Mouse (Mus musculus) cerebellum, postnatal 14 days (tissue): ENCODE measurements at regions not wholly inside any gene's neighbourhood (a gene's known extent, or its start where the extent isn't known, plus 50 kb on each side); places are given as distances from the start of the nearest gene placed in this dataset.

ENCODE experiments used
- DNase-seq, 2 experiments: peaks; one replicate each; pipeline ENCODE4 v3.0.0; 2021; ENCODE audit warnings: mixed read lengths in 2 of 2

DNA sequence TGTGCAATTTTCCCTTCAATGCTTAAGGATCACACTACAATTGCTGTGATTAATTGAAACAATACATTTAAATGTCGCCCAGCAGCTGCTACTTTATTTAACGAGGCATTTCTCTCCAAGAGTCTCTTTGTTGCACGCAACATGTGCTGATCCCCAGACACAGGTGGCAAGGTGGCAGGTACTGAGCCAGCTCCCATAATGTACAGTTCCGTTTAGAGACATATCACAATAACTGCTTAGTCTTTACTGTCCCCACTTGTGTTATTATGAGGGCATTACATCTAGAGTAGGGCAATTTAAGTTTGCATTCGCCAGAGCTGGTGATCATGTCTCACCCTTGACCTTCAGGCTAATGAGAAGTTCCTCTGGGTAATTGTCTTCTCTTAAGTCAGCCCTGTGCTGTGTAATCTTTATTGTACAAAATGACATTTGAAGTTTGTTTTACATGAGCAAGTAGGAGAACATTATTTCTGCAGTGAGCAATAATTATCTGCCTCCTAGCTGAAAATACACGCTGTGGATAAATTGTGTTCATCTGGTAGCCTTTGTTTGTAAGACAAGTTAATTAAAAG is 1005.7 kb upstream of the Nudt12 start:
- no peak for DNase-seq

DNA sequence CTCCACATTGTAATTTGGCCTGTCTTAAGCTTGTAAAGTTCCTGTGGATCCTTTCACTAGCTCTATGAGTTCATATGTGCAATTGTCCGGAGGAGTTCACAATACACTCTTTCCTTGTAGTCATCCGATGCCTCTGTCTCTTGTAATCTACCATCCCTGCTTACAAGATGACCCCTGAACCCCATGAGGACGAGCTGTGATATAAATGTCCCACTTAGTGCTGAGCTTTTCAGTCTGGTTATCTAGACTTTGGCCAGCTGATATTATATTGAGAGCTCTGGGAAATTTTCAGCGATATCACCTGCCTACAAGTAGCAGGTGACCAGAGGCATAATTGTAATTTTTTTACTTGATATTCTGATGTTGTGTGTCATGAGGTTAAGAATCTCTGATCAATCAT is 984.8 kb upstream of the Nudt12 start:
- no peak for DNase-seq

DNA sequence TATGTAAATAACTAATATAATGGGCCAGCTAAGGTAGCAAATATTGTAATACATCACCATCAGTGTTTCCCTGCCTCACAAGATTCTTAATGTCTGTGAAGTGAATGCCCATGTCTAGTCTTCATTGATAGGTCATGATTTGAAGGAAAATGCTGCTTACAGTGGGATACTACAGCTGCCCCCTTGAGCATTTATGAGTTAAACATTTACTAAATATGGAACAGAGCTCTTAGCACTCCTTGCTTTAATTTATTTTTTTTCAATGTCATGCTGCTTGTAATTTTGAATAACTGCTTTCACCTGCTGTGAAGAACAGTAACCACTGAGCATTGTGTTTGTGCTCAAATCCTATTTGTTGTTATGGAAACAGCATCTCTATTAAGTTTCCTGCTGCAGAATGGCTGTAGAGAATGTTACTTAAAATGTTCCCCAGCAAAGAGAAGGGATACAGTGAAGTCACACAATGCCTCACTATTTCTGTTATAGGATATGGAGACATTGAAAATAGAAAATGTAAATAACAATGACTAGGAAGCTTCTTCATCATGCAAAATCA is 966.2 kb upstream of the Nudt12 start:
- no peak for DNase-seq

GRCm38 (mm10) chr17:59977136-59977770 is 964.1 kb upstream of the Nudt12 start:
- DNase-seq = no peak

- no peak for DNase-seq
These were observed 954.2 kb upstream of the Nudt12 start for GRCm38 (mm10) chr17:59967383-59967782.

DNA sequence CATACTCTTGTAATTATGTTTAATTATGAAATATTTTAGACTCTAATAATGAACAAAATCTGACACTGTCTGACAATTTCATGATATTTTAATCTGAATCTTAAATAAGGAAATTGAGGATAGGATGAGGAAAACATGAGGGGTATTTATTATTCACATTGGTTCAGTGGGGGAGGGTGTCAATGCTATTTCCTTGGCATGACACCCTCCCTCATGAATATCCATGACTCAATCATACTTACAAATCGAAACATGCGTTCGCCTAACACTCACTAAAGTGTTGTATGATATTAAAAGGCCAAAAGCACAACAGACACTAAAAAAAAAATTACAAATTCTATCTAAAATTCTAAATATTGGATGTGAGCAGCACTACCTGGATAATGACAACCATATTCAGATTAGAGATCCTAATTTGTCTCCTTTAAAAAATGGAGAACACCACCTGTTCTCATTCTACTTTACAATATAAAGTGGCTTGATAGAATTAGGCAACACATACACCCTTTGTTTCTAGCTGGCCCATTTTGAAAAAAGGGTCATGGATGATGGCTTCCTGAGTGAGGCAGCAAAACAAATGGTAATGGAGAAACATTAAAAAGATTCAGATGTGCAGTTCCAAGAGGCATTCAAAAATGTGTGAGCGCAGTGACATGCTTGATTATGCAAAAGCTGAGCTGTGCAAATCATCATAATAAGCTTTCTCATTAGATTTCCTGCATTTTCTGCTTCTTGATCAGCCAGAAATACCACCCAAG is 942.3 kb upstream of the Nudt12 start:
- no peak for DNase-seq

DNA sequence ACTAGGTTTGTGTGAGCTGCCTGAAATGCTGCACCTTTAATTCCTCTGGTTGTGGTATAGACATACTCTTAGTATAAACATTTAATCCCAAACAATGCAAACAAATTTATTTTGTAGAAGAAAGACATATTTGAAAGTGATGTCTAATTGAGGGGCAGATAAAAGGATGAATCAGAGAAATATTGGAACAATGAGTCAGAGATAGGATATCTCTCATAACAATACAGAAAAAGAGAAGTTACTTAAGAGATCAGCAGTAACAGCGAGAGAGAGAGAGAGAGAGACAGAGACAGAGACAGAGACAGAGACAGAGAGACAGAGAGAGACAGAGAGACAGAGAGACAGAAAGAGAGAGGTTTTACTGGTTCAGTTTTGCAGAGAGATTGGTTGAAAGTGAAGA is 933.3 kb upstream of the Nudt12 start:
- DNase-seq = no peak

GRCm38 (mm10) chr17:59904395-59904794 is 891.2 kb upstream of the Nudt12 start:
- DNase-seq = no peak

GRCm38 (mm10) chr17:59877791-59878190 is 864.6 kb upstream of the Nudt12 start:
- DNase-seq = peak; percentile 26 to 45

DNA sequence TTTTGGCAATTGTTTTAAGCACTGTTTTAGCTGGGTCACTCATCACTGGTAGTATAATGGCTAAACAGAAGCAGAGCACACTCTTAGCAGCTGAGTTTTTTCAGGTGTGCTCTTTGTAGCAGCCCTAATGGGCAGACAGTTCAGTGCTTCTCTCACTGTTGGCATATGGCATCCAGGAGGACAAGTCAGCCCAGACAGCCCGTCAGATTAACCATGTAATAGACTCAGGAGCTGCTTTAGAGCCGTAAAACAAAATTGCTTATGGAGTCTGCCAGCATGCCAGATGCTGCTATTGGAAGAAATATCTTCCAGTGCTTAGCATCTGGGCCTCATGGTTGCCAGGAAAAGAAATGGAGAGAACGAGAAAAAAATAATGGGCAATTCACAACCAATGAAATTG is 835.7 kb upstream of the Nudt12 start:
- peak; percentile 53 to 63 for DNase-seq

DNA sequence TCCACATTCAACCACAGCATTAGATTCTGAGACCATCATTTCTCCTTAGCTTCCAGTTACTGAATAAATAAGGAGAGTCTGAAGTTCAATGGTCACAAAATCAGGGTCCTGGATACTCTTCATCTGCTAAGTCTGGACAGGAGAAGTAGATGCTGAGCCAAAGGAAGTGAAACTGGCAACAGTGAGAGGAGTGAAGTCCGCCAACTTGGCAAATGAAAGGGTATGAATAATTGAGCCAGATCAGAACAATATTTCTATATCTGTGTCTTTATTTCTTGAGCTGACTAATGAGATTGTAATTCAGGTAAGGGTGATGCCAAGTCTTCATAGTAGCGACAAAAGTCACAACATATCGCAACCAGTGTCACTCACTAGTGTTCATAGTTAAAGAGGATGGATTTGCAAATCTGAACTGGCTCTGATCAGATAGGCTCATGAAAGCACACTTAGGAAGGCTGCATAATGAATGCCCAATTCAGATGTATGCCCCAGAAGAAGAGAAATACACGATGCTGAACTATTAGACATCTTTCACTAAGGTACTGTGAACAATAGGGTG is 832.2 kb upstream of the Nudt12 start:
- peak; percentile 62 to 81 for DNase-seq

- no peak for DNase-seq
These were observed 792.7 kb upstream of the Nudt12 start for GRCm38 (mm10) chr17:59805870-59806269.

GRCm38 (mm10) chr17:59793434-59793833 is 780.3 kb upstream of the Nudt12 start:
- no peak for DNase-seq

GRCm38 (mm10) chr17:59792780-59793179 is 779.6 kb upstream of the Nudt12 start:
- DNase-seq = peak; percentile 72 to 86

GRCm38 (mm10) chr17:59774075-59774474 is 760.9 kb upstream of the Nudt12 start:
- DNase-seq = no peak

DNA sequence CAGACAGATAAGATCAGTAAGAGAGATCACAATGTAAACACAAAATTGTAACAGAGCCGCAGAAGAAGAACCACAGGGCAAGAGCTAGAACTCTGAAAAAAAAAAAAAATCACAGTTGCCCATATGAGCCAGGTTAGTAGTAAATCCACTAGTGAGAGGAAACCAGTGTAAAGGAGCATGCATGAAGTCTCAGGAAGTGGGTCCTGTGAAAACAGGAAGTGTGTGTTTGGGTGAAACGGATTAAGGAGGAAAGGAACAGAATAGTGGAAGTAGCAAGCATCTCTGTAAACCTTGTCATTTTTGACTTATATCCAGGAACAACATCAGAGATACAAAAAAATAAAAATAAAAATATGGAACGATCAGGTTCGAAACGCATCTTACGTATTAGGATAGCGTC is 753.4 kb upstream of the Nudt12 start:
- DNase-seq = no peak

DNA sequence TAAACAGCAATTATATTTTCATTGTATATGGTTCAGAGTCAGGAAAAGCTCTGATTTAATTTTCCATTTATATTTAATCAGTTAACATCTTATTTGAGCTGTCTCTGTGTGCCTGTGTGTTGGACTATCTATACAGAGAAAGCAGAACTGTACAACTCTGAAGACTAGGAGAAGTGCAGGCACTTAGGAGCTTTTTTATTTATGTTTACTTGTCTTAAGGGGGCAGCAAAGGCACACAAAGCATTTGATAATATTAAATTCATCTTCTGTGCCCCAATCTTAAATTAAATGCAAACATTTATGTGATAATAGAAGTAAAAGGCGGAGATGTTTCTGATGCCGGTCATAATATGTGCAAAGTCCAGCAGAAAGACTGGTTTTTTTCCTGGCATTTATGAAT is 751.3 kb upstream of the Nudt12 start:
- peak; percentile 6 to 41 for DNase-seq

DNA sequence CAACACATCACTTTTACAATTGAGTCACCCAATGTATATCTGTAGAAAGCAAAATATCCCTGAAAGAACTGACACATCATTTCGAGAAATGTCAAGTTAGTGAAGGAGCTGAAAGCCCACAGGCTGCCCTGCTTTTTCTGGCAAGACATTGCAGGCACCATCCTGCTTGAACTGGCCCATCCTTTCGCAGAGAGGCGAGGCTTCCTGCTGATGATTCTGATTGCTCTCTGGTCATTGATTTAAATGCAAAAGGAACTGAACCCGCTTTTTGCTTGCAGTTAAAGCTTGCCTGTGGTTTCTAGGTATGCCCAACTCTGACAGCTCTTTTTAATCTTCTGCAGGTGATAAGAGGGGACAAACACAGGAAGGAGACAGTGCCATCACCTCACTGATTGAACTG is 748.9 kb upstream of the Nudt12 start:
- peak; percentile 7 to 40 for DNase-seq

- DNase-seq = no peak
These were observed 747.7 kb upstream of the Nudt12 start for GRCm38 (mm10) chr17:59760889-59761288.

- no peak for DNase-seq
These were observed 732.9 kb upstream of the Nudt12 start for GRCm38 (mm10) chr17:59746106-59746505.
